Mouse (Mus musculus) C2C12 (cell line): Measurements from ENCODE around the gene Slc5a3.

Experiments
- CEBPB ChIP-seq: IDR thresholded peaks from one replicate; pipeline ENCODE4 v1.6.1; 2011; ENCODE audit warnings: low read depth, mild to moderate bottlenecking, control low read depth, moderate library complexity
- CTCF ChIP-seq: IDR thresholded peaks from one replicate; pipeline ENCODE4 v1.5.1; 2011; ENCODE audit not compliant: control insufficient read depth, insufficient read depth, insufficient read length
- FOSL1 ChIP-seq: IDR thresholded peaks from one replicate; pipeline ENCODE4 v1.8.0; 2011; ENCODE audit warnings: mild to moderate bottlenecking, low read length; ENCODE audit not compliant: poor library complexity, insufficient read depth, severe bottlenecking
- MAX ChIP-seq: IDR thresholded peaks from one replicate; pipeline ENCODE4 v1.6.1; 2011; ENCODE audit warnings: mild to moderate bottlenecking, control low read depth
- MYOD1 ChIP-seq: IDR thresholded peaks from one replicate; pipeline ENCODE4 v1.6.1; 2011; ENCODE audit warnings: low read depth; ENCODE audit not compliant: control insufficient read depth, insufficient read length
- MYOG ChIP-seq: IDR thresholded peaks from one replicate; pipeline ENCODE4 v1.6.1; 2011; ENCODE audit not compliant: control insufficient read depth, insufficient read length; ENCODE audit errors: extremely low read depth

DNA sequence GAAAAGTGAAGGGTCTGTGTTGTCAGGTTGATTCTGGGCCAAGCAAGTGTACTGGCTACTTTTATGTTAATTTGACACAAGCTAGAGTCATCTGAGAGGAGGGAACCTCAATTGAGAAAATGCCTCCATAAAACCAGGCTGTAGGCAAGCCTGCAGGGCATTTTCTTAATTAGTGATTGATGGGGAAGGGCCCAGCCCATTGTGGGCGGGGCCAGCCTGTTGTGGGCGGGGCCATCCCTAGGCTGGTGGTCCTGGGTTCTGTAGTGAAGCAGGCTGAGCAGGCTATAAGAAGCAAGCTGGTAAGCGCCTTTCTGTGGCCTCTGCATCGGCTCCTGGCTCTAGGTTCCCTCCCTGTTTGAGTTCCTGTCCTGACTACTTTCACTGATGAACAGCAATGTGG lies 69.1 kb downstream of the Slc5a3 start:
- TF ChIP-seq CEBPB (no peak), CTCF (no peak), MYOD1 (no peak), FOSL1 (no peak), MYOG (no peak), MAX (no peak)
